Mouse (Mus musculus): ENCODE measurements around the gene Whrn. TPM values are rescaled to one million over a fixed set of nuclear protein-coding genes. Genes with fewer than 3 reads are reported as not detected.

Whrn gene
- total RNA-seq, 2 experiments from 2014 or later, result 0.84 TPM; not detected in 1

DNA sequence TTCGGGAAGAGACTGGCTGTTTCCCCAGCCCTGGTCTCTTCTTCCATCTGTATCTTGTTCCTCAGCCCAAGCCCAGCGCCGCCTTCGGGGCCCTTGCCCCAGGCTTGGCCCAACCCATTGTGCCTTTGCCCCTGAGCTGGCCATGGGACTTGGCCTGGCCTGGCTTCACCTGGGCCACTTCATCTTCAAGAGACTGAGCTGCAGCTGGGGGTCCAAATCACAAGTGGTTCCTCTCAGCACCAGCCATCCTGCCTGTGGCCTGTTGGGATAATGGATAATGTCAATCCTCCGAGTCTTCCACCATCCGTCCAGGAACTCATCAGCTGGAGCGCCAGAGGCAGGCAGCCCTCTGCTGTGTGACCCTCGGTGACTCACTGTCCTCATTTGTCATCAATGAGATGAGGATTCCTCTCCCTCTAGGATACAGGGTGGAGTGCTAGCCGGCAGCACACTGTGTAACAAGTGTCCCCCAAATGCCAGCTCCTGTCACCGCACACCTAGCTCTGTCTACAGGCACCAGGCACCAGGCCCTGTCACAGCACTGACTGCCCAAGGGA, 97.7 kb downstream of the Whrn start:
- no peak for ATAC-seq (replicated peaks; ENCODE audit: low FRiP score, poor library complexity, severe bottlenecking)

DNA sequence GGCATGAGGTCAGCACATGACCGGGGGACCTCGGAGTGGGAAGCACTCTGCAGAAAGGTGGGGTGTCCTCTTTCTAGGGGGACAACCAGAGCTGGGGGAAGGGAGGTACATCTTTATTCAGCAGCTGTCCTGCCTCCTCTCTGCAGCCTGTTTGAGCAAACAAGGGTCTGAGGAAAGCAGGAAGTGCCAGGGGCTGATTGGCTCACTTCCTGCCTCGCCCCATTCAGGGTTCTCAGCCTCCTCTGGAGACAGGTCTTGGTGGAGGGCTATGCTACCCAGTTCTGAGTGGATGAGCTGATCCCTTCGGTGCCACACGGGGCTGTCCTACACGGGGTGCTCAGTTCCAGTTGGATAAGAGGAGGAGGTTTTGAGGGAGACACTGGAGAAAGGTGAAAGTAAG, 104.5 kb downstream of the Whrn start:
- no peak for ATAC-seq (replicated peaks; ENCODE audit: low FRiP score, poor library complexity, severe bottlenecking)

DNA sequence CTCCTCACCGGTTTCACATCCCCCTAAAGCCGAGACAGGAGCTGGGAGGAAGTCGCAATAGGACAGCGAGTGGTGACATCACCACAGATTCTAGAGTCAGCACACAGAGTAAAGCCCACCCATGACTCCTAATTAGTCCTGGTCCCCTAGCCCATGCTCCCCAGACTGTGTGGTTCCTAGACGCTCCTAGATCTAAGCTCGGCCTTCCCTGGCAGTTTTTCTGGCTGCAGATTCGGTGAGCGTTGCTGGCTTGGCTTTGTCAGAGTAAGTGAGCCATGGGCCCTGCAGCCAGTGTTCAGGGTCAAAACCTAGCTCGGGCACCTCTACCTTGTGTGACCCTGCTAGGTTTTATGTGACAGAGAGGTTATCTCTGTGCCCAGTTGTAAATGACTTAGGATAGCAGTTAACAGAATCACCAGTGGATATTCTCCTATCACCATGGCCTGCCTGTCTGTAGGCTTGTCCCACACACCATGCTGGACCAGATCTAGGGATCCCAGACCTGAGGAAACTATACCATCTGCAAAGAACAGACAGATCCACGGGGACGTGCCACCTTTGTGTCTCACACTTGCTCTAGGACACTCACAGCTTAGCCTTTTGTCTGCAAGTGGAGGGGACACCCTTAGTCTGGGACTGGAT, 105.8 kb downstream of the Whrn start:
- peak; percentile 26 for ATAC-seq (replicated peaks; ENCODE audit: low FRiP score, poor library complexity, severe bottlenecking)

DNA sequence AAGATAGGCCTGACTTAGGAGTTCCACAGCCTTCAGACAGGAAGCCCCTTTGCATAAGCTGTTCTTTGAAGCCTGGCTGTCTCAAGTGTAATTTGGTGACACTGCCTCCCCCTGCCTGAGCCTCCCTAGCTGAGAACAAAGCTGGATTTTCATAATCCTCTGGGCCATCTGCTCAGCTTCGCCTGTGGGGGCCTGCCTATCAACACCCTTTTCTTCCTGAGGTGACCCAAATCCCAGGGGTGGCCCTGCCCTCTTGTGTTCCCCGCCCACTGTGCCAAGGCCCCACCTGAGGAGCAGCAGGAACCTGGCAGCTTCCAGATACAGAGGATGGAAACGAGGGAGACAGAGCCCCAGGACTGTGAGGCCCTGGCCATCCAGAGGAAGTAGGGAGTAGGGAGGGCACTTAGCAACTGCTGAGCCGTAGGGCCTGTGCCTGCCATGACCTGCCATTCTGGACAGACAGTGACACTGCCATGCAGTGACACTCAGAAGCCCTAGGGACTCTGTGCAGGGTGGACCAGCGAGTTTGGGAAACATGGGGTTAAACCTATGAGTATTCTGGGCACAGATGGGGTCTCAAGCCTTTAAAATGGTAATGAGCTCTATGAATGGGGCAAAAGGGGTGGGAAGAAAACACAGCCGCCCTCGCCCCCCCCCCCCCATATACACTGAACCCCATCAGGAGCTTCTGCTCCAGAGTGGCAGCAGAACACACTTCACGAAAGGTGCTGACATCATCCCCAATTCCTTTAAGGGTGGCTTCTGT, 106.5 kb downstream of the Whrn start:
- peak; percentile 40 for ATAC-seq (replicated peaks; ENCODE audit: low FRiP score, poor library complexity, severe bottlenecking)

DNA sequence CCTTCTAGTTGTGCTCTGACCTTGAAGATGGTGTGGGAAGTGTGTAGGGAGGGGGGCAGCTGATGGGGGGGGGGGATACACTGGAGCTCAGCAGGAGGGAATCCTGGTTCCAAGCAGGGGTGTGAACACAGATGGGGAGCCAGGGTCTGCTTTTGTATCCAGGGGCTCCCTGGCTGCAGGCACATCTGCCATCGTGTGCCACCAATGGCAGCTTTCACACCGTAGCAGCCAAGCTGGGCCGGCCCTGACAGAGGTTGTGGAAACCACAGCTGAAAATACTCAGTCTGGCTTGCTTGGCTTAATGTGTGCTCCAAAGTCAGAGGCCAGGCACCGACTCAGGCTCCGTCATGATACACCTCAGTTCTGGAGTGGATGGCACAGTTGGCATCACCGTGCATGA, 107.8 kb downstream of the Whrn start:
- ATAC-seq (replicated peaks; ENCODE audit: low FRiP score, poor library complexity, severe bottlenecking), result no peak

DNA sequence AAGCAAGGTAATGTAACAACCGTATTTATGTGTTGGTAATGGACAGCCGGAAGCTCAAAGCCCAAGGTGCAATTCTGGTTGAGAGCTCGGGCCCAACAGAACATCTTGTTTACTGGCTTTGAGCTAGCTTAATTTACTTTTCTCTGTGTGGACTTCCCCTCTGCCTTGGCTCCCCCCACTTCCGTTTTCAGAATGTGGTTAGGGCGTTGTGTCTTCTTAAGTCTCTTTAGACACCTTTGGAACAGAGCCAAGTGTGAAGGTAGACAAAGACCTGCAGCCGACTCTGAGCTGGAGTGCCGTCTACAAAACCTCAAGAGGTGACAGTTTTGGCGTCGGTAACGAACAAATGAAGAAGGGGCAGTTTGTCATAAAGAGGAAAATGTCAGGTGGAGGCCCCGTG, 110.0 kb downstream of the Whrn start:
- no peak for ATAC-seq (replicated peaks; ENCODE audit: low FRiP score, poor library complexity, severe bottlenecking)

DNA sequence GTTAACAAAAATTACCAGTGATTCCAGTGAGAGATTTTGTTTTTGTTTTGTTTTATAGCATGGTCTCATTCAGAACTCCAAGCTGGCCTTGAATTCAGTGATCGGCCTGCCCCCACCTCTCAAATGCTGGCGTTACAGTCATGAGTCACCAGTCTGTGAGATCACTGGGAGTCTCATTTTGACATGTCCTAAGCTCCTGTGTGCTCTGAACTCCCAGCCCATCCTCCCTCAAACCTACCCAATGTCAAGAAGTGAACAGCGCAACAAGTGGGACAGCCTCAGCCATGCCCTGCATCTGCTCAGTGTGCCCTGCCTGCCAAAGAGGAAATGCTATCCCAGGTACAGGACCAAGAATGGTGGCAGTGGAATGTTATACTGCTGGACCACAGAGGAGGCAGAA, 110.5 kb downstream of the Whrn start:
- ATAC-seq (replicated peaks; ENCODE audit: low FRiP score, poor library complexity, severe bottlenecking), result no peak

DNA sequence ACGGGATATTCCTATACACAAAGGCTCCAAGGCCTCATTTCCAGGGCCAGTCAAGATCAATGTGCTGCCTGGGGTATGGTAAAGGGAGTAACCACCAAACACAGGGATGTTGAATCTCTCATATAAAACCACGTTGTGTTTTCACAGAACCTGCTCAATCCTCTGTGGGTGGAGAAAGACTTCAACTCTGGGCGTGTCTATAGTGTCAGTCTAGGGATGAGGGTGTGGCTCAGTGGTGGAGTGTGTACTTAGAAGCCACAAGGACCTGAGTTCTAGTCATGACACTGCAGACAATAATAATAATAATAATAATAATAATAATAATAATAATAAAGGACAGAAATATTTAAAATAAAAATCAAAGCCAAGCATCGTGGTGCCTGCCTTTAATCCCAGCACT, 111.5 kb downstream of the Whrn start:
- ATAC-seq (replicated peaks; ENCODE audit: low FRiP score, poor library complexity, severe bottlenecking), result peak; percentile 71

DNA sequence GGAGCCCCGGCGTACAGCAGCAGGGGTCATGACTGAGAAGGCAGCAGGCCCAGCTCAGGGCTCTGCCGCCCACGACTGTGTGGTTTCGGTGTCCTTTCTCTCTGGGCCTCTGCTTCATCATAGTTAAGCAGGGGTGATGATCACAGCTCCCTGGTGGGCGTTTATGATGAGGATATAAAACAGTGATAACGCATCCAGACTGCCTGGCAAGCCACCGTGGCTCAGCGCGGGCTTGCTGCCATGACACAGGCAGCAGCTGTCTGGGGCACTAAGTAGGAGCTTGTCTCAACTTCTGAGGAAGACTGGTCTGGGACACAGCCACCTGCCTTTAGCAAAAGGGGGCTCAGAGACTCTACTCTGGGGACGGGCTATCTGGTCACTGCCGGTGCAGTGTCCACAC, 112.3 kb downstream of the Whrn start:
- ATAC-seq (replicated peaks; ENCODE audit: low FRiP score, poor library complexity, severe bottlenecking), result peak; percentile 44

DNA sequence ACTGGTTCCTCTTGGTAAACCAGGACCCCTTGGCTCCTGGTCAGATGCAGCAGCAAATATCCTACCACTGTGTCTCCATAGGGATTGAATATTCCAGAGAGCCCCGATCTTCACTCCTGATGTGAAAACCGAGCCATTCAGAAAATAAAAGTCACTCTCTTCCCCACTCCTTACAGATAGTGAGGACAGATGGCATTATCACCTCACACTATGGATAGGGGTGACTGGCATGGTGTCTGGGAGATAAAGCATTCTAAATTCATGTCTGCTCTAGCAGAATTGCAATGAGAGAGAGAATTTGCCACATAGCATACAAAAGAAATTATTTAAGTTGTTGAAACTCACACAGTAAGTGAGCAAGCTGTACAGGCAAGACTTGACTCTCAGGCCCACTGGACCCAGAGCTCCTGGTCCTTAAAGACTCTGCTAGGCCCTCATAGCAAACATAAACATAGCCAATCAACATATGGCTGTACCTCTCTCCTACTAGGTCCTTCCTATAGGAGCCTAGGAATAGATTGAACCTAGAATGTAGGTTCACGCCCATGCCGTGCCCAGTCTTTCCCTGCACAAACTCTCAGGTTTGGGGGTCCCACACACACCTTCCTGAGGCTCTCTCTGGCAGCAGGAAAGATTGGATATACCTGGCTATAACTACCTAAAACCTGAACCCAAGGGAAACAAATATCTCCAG, 113.0 kb downstream of the Whrn start:
- peak; percentile 69 for ATAC-seq (replicated peaks; ENCODE audit: low FRiP score, poor library complexity, severe bottlenecking)

DNA sequence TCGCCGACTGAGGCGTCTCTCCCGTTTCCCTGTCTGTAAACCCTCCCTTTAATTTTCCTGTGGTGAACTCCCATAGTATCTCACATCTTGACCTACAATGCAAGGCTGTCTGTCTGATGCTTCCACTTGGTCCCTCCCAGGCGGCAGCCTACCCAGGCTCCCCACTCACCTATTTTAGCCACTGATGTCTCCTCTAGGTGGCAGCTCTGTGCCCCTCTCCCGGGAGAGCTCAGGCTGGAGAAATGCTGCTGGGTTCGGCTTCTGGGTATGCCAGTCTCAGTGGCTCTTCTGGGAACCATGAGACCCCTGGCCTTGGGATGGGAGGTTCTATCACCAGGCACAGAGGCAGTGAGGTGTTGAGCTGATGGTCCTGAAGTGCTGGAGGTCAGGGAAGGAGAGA, 118.3 kb downstream of the Whrn start:
- no peak for ATAC-seq (replicated peaks; ENCODE audit: low FRiP score, poor library complexity, severe bottlenecking)

DNA sequence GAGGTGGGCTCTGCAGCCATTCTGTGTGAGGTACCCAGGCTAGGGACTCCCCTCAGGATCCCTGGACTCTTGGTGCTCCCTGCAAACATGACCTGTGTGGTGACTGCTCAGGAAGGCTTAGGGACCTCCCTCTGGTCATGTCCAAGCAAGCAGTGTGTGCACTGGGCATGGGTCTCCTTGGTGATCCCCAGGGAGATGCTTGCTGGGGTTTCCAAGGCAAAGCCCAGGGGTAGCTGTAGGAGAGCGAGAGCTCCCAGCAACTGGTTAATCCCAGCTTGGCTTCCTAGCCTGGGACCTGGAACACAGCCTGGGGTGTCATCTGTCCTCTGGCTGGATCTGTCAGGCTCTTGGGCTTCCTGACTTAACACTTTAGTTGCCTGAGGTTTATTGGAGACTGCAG, 120.4 kb downstream of the Whrn start:
- no peak for ATAC-seq (replicated peaks; ENCODE audit: low FRiP score, poor library complexity, severe bottlenecking)

DNA sequence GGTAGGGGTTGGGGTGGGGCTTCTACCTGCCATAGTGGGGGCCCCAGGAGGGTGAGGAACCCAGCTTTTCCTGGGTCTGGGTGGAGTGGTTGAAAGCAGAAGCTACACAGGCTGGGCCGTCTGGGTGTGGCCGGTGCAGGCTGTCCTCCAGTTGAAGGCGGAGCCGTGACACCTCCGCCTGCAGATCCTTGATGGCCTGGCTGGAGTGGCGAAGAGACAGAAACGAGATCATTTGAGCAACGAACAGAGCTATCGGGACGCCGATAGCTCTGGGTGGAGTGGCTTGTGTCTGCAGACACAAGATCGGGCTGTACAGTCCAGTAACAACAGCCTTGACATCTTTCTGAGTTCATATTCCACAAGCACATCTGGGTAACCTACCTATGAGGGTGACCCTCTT, 121.5 kb downstream of the Whrn start:
- ATAC-seq (replicated peaks; ENCODE audit: low FRiP score, poor library complexity, severe bottlenecking), result peak; percentile 88

DNA sequence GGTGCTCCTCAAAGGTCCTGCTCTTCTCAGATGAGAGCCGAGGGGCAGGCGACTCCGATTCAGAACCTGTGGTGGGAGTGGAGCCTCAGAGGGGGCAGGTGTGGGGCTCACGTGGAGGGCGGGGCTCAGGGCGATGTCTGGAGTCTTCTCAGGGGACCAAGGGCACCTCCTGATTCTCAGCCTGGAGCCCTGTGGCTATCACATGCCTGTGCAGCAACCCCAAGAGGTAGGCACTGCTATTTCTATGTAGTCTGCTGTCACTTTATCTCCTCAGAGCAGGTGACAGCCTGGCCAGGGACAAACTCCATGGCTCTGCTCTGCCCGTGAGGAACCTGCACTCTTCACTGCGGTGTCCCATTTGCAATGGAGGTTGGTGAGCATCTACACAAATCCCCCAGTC, 122.4 kb downstream of the Whrn start:
- ATAC-seq (replicated peaks; ENCODE audit: low FRiP score, poor library complexity, severe bottlenecking), result peak; percentile 63

DNA sequence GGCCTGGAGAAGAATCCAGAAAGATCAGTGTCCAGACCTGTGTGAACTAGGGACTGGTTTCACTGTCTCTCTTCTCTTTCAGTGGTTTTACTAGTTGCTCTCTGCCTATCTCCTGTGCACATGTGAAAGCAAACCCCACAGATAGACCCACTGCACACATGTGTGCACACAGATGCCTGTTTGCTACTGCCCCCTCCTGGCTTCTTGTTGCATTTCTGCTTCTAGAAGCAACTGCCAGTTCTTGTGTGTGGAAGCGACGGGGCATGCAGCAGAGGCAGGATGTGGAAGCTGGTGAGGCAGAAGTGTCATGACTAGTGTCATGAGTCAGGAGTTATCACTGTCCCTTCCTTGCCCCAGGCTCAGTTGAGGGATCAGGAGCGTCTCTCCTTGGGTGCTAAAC, 123.9 kb downstream of the Whrn start:
- peak; percentile 36 for ATAC-seq (replicated peaks; ENCODE audit: low FRiP score, poor library complexity, severe bottlenecking)

DNA sequence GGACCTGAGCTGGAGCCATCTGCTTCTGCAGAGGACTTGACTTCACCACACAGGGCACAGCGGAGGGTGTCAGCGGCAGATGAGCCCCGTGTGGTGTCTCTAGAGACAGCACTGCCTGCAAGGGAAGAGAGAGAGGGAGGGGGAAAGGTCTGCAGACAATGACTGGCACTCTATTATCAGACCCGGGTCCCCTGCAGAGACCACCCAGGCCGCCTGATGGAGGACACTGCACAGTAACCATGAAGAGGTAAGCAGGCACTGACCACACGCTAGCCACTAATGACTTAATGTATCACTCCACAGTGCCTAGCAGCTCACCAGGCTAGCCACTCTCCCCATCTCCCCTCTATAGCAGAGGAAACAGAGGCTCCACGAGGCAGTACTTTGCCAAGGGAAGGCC, 124.9 kb downstream of the Whrn start:
- ATAC-seq (replicated peaks; ENCODE audit: low FRiP score, poor library complexity, severe bottlenecking), result no peak

DNA sequence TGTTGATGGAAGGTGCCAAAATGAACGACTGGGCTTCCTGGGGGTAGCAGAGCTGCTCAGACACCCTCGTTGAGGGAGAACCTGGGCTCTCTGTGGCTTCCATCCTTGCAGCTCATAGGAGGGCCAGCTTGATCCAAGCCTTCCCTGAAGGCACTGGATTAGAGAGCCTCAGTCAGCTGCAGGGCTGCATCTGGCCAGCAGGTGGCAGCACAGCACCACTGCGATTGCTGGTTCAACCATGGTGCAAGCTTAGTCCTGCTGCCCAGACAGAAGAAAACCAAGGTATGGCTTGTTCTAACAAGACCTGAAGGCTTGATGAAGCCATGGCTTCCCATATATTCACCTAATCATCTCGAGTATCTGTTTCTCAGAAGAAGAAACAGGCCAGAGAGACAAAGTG, 127.2 kb downstream of the Whrn start:
- ATAC-seq (replicated peaks; ENCODE audit: low FRiP score, poor library complexity, severe bottlenecking), result peak; percentile 56

Data from erythroid progenitor cell, adult 5-6 weeks (primary cell).